8 mouse cellular contexts compared by ENCODE assay signal in genomic region chr1:155281003-155281793, GRCm38 (mm10). TPM values are rescaled to one million over a fixed set of nuclear protein-coding genes. Genes with fewer than 3 reads are reported as not detected.
DNase-seq lines count a peak whose midpoint lies in the region; ATAC-seq and TF ChIP-seq lines count a peak whose summit lies in the region.

No protein-coding gene starts in this region.

- WGBS in bone marrow, adult 2 months = 70% methylated on average over 18 of the region's 18 CpGs
- WGBS in embryonic facial prominence, embryonic 14.5 days = 50% methylated on average over 18 of the region's 18 CpGs
- WGBS in kidney, embryonic 14.5 days = 43% methylated on average over 18 of the region's 18 CpGs
- WGBS in limb, embryonic 13.5 days = 44% methylated on average over 18 of the region's 18 CpGs
- 60% methylated on average over 18 of the region's 18 CpGs for WGBS in midbrain, embryonic 16.5 days

- 0 out of 2 replicates have a peak overlapping the region, but pooled peaks have one; percentile 2 for H3K9ac ChIP-seq in embryonic facial prominence, embryonic 14.5 days (ENCODE audit: low read depth, low read length)
- no peak overlapping the region for H3K9ac ChIP-seq in kidney, embryonic 14.5 days (ENCODE audit: low read depth, low read length)
- no peak overlapping the region for H3K9ac ChIP-seq in limb, embryonic 13.5 days
- H3K9ac ChIP-seq in midbrain, embryonic 16.5 days (ENCODE audit: low read depth, low read length) = no peak overlapping the region

- no peak for TF ChIP-seq POLR2A in bone marrow, adult 2 months (IDR thresholded peaks at IDR 0.05; ENCODE audit: borderline replicate concordance, control insufficient read depth, low read depth, low read length)

- no peak overlapping the region for H3K4me2 ChIP-seq in embryonic facial prominence, embryonic 14.5 days (ENCODE audit: low read depth, low read length)
- H3K4me2 ChIP-seq in kidney, embryonic 14.5 days (replicated peaks; ENCODE audit: low read depth, low read length) = no peak overlapping the region
- no peak overlapping the region for H3K4me2 ChIP-seq in limb, embryonic 13.5 days (replicated peaks)
- no peak overlapping the region for H3K4me2 ChIP-seq in midbrain, embryonic 16.5 days (ENCODE audit: low read length)

- H3K27ac ChIP-seq in bone marrow, adult 2 months (ENCODE audit: control insufficient read depth, insufficient read depth, low read depth, low read length, poor library complexity) = no peak overlapping the region
- H3K27ac ChIP-seq in embryonic facial prominence, embryonic 14.5 days (replicated peaks; ENCODE audit: low read depth, low read length) = no peak overlapping the region
- H3K27ac ChIP-seq in kidney, embryonic 14.5 days (ENCODE audit: low read depth, low read length) = no peak overlapping the region
- no peak overlapping the region; the same call in 1 of the 2 replicates for H3K27ac ChIP-seq in limb, embryonic 13.5 days
- no peak overlapping the region for H3K27ac ChIP-seq in midbrain, embryonic 16.5 days (ENCODE audit: low read length)

- H3K36me3 ChIP-seq in embryonic facial prominence, embryonic 14.5 days (ENCODE audit: control insufficient read depth, insufficient read depth, low read length) = 0 out of 2 replicates have a peak, but pooled peaks cover 5% of the 10 kb centered on the region
- H3K36me3 ChIP-seq in kidney, embryonic 14.5 days (ENCODE audit: control insufficient read depth, insufficient read depth, low read length) = peaks cover 4% of the 10 kb centered on the region; the same call in 1 of the 2 replicates
- H3K36me3 ChIP-seq in limb, embryonic 13.5 days = peaks cover 13% of the 10 kb centered on the region
- peaks cover 8% of the 10 kb centered on the region for H3K36me3 ChIP-seq in midbrain, embryonic 16.5 days (ENCODE audit: control insufficient read depth, insufficient read depth, low read length)
- H3K36me3 ChIP-seq in splenic B cell, adult 2 months (ENCODE audit: control insufficient read depth, insufficient read depth, low read length, poor library complexity, severe bottlenecking) = peaks cover 10% of the 10 kb centered on the region

- peak; percentile 92 for DNase-seq in embryonic facial prominence, embryonic 14.5 days (ENCODE audit: low spot score)
- DNase-seq in heart, adult 9 months (ENCODE audit: low spot score in 2 of 2) = peak; percentile 50 to 66
- peak; percentile 80 for DNase-seq in splenic B cell, adult 2 months (ENCODE audit: low read depth, low spot score)

- peak; percentile 89 for ATAC-seq in CD4-positive, CD25-positive, alpha-beta regulatory T cell, adult 4 months
- ATAC-seq in embryonic facial prominence, embryonic 14.5 days (ENCODE audit: low read depth) = peak; percentile 85
- ATAC-seq in kidney, embryonic 14.5 days (ENCODE audit: low FRiP score, low TSS enrichment) = peak; percentile 92
- peak; percentile 87 for ATAC-seq in limb, embryonic 13.5 days (ENCODE audit: low FRiP score, low read depth)
- peak; percentile 86 for ATAC-seq in midbrain, embryonic 16.5 days

- no peaks in the 10 kb centered on the region for H3K9me3 ChIP-seq in embryonic facial prominence, embryonic 14.5 days (ENCODE audit: control insufficient read depth, low read length)
- no peaks in the 10 kb centered on the region for H3K9me3 ChIP-seq in kidney, embryonic 14.5 days (ENCODE audit: control insufficient read depth, low read length)
- no peaks in the 10 kb centered on the region for H3K9me3 ChIP-seq in limb, embryonic 13.5 days
- no peaks in the 10 kb centered on the region for H3K9me3 ChIP-seq in midbrain, embryonic 16.5 days (replicated peaks; ENCODE audit: control insufficient read depth, low read length, poor library complexity, severe bottlenecking)

- TF ChIP-seq CTCF in bone marrow, adult 2 months (IDR thresholded peaks at IDR 0.05; ENCODE audit: control insufficient read depth, insufficient read depth, low read length) = peak; percentile 70

- no peaks in the 10 kb centered on the region for H3K4me1 ChIP-seq in bone marrow, adult 2 months (ENCODE audit: control insufficient read depth, insufficient read depth, low read length)
- H3K4me1 ChIP-seq in embryonic facial prominence, embryonic 14.5 days (ENCODE audit: control insufficient read depth, insufficient read depth, low read length) = peaks cover 9% of the 10 kb centered on the region; the same call in 1 of the 2 replicates
- no peaks in the 10 kb centered on the region for H3K4me1 ChIP-seq in kidney, embryonic 14.5 days (ENCODE audit: control insufficient read depth, insufficient read depth, low read length)
- peaks cover 22% of the 10 kb centered on the region for H3K4me1 ChIP-seq in limb, embryonic 13.5 days
- no peaks in the 10 kb centered on the region for H3K4me1 ChIP-seq in midbrain, embryonic 16.5 days (ENCODE audit: control insufficient read depth, insufficient read depth, low read length)

- no peaks in the 10 kb centered on the region for H3K27me3 ChIP-seq in embryonic facial prominence, embryonic 14.5 days (replicated peaks; ENCODE audit: control insufficient read depth, insufficient read depth, low read length)
- no peaks in the 10 kb centered on the region for H3K27me3 ChIP-seq in kidney, embryonic 14.5 days (ENCODE audit: control insufficient read depth, insufficient read depth, low read length)
- no peaks in the 10 kb centered on the region for H3K27me3 ChIP-seq in limb, embryonic 13.5 days
- H3K27me3 ChIP-seq in midbrain, embryonic 16.5 days (ENCODE audit: control insufficient read depth, insufficient read depth, low read depth, low read length) = no peaks in the 10 kb centered on the region
- H3K27me3 ChIP-seq in splenic B cell, adult 2 months (ENCODE audit: control insufficient read depth, insufficient read depth, low read length, poor library complexity, severe bottlenecking) = no peaks in the 10 kb centered on the region

- no peak overlapping the region for H3K4me3 ChIP-seq in bone marrow, adult 2 months (replicated peaks; ENCODE audit: control insufficient read depth, low read depth, low read length)
- no peak overlapping the region for H3K4me3 ChIP-seq in embryonic facial prominence, embryonic 14.5 days (ENCODE audit: low read depth, low read length)
- no peak overlapping the region for H3K4me3 ChIP-seq in kidney, embryonic 14.5 days (ENCODE audit: low read length)
- H3K4me3 ChIP-seq in limb, embryonic 13.5 days = no peak overlapping the region
- H3K4me3 ChIP-seq in midbrain, embryonic 16.5 days (ENCODE audit: low read depth, low read length) = no peak overlapping the region

RNA-seq across cellular contexts. Expression of gene BC034090, which starts 37.0 kb away (rescaled TPM):
- polyA plus RNA-seq in CD4-positive, CD25-positive, alpha-beta regulatory T cell, adult 4 months (2017; shearing (Covaris generic)) = under 1 TPM; 0.29 to 0.32 TPM
- polyA plus RNA-seq in bone marrow, adult 2 months (2011; ENCODE audit: insufficient read depth, insufficient read length, low replicate concordance, missing spikeins) = 2.5 TPM in 1 of 2 replicates, not detected in the other
- 4.6 and 4.8 TPM in 2 replicates for polyA plus RNA-seq in embryonic facial prominence, embryonic 14.5 days (2014; fragmentation: Nextera tagmentation; extraction: Ambion mirVana)
- polyA plus RNA-seq in kidney, embryonic 14.5 days (2014; fragmentation: Nextera tagmentation; extraction: Ambion mirVana) = 4.7 and 4.9 TPM in 2 replicates
- polyA plus RNA-seq in limb, embryonic 13.5 days (2015; fragmentation: Nextera tagmentation; extraction: Ambion mirVana) = 8.5 and 9.1 TPM in 2 replicates
- polyA plus RNA-seq in midbrain, embryonic 16.5 days (2015; fragmentation: Nextera tagmentation; extraction: Ambion mirVana) = 2.8 and 5.5 TPM in 2 replicates
